Mouse (Mus musculus) bone marrow macrophage, adult 2 months (primary cell): ENCODE measurements at regions not wholly inside any gene's neighbourhood (a gene's known extent, or its start where the extent isn't known, plus 50 kb on each side); places are given as distances from the start of the nearest gene placed in this dataset.

Source experiments
- CTCF ChIP-seq: IDR thresholded peaks from 2 replicates; pipeline ENCODE4 v1.5.1; 2012; ENCODE audit warnings: low read depth, mild to moderate bottlenecking, low read length, moderate library complexity
- POLR2A ChIP-seq: IDR thresholded peaks from 2 replicates; pipeline ENCODE4 v1.6.1; 2012; ENCODE audit warnings: mild to moderate bottlenecking, low read depth, low read length, borderline replicate concordance

DNA sequence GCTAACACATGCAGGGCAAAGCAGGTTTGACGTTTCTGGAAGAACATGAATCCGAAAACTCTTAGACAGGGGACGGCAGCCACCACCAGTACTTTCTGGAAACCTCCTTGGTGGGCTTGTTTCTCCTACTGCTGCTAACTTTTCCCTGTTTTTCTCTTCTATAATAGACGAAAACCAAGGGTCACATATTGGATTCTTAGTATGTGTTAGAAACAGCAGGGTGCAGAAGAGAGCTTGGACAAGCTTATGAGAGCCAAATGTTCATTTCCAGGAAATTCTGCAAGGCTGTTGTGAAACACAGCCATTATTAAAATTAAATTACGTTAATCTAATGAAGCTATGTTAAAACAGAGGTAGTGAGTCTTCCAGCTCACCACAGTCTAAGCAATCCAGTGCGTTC lies 87.9 kb upstream of the Galnt15 start:
- TF ChIP-seq POLR2A: no peak
- no peak for TF ChIP-seq CTCF
